Mouse (Mus musculus): ENCODE measurements around the gene Snx1. TPM values are rescaled to one million over a fixed set of nuclear protein-coding genes. Genes with fewer than 3 reads are reported as not detected.

Gene Snx1
- polyA plus RNA-seq, 1 experiment from 2014 or later = 124 TPM

Other genes with a start within 250 kb of the Snx1 start
- gene Pclaf, start 236.3 kb downstream of the Snx1 start, polyA plus RNA-seq (2015; fragmentation: Nextera tagmentation; extraction: Ambion mirVana) = 166 and 189 TPM in 2 replicates
- gene Trip4, start 217.8 kb downstream of the Snx1 start, polyA plus RNA-seq (2015; fragmentation: Nextera tagmentation; extraction: Ambion mirVana) = 27.5 and 29.6 TPM in 2 replicates
- gene Csnk1g1, start 217.7 kb downstream of the Snx1 start, polyA plus RNA-seq (2015; fragmentation: Nextera tagmentation; extraction: Ambion mirVana) = 20.8 and 21.8 TPM in 2 replicates
- gene Ppib, start 66.4 kb downstream of the Snx1 start, polyA plus RNA-seq (2015; fragmentation: Nextera tagmentation; extraction: Ambion mirVana) = 357 and 381 TPM in 2 replicates
- 2.7 and 3.1 TPM in 2 replicates for gene Snx22, start 56.9 kb downstream of the Snx1 start, polyA plus RNA-seq (2015; fragmentation: Nextera tagmentation; extraction: Ambion mirVana)
- gene Ciao2a, start within 50 bp of the Snx1 start, polyA plus RNA-seq (2015; fragmentation: Nextera tagmentation; extraction: Ambion mirVana) = 126 and 139 TPM in 2 replicates
- gene Dapk2, start 31.6 kb upstream of the Snx1 start, polyA plus RNA-seq (2015; fragmentation: Nextera tagmentation; extraction: Ambion mirVana) = 2.4 and 4.1 TPM in 2 replicates
- gene Herc1, start 223.9 kb upstream of the Snx1 start, polyA plus RNA-seq (2015; fragmentation: Nextera tagmentation; extraction: Ambion mirVana) = 43.1 and 47.2 TPM in 2 replicates

Data from forebrain, embryonic 13.5 days (tissue).